Mouse (Mus musculus) c-Kit-positive CD71-positive TER-119-positive erythroid progenitor cells, embryonic 14.5 days (primary cell): ENCODE results near the gene Plpp2.

Source experiments
- DNase-seq: peaks from one replicate; pipeline ENCODE4 v3.0.0-alpha.2; 2013; ENCODE audit warnings: low spot score

The Plpp2 gene

DNA sequence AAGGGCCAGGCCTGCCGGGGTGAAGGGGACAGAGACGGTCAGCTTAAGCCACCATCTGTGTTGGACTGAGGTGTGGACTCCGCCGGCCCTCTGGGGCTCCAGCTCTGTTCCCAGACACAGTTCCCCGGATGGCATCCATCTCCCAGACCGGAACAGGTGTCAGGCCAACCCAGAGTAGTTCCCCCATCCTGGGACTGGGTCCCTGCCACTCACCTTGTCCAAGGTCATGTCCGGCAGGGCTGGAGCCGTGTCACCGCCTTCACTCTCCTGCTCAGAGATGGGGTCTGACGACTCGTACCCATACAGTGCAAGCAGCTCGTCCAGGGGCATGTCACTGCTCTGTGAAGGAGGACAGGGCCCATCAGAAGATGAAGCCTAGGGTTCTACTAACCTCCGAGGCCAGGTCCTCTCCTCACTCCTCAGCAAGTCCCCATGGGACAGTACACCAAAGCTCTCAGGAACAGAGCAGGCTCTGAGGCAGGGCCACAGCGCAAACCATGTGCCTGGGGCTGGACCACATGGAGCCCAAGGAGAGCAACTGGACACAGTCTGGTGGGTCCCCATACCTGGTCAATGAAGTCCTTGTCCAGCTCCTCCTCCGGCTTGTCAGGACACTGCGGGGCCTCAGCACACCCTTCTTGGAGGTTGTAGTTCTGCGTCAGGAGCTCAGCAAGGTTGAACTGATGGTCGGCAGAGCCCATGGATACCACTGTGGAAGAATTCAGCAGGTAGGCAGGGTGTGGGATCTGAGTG, 15.6 kb upstream of the Plpp2 start:
- DNase-seq: no peak

DNA sequence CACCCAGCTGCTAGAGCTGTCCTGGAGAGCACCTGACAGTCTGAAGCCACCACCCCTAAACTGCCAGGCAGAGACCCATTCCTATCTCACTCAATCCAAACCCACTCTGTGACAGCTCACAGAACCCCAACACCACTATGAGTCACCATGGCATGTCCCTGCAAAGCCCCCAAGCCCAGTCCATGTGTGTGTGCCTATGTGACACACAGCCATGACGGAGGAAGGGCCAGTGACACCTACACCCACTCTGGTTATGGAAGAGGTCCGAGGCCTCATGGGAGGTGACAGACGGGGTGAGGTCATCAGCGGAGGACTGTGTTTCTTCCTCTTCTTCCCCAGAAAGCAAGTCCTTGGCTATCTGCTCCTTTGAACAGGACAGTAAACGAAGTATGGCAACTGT, 14.9 kb upstream of the Plpp2 start:
- DNase-seq: no peak

- DNase-seq: no peak
Measured at GRCm38 (mm10) chr10:79547148-79547675, 13.6 kb upstream of the Plpp2 start.

- DNase-seq: no peak
Measured at GRCm38 (mm10) chr10:79546483-79546882, 12.9 kb upstream of the Plpp2 start.

DNA sequence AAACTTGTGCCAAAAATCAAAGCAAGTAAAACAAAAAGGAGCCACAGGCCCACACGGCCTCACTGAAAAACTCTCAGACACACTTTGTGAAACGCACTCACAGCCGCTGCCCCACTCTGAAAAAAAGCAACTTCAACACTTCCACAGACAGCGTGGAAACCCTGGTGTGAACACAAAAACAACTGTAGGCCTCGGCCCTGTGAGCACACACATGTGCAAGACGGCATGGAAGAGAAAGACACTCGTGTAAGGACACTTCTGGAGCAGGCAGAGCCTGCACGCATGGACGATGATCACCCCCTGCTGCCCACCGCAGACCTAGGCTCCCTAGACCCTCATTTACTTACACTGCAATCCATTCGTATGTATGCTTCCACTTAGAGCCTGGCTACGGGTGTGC, 12.3 kb upstream of the Plpp2 start:
- no peak for DNase-seq

DNA sequence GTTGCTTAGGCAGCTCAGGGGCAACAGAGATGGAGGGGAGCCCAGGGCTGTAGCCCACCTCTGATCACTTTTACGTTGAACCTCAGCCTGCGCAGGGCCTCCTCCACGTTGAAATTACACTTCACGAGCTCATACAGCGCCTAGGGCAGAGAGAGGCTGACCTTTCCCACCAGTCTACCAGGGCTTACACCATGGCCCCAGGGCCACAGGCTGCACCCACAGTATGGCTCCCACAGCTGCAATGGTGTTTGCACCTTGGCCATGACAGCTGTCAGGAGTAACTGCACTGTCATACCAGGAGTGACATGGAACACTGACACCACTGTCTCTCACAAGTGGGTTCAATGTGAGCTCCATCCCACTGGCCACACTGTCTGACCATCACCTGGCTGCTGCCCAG, 11.0 kb upstream of the Plpp2 start:
- no peak for DNase-seq

- DNase-seq: no peak
Measured at GRCm38 (mm10) chr10:79543884-79544597, 10.4 kb upstream of the Plpp2 start.

- no peak for DNase-seq
Measured at GRCm38 (mm10) chr10:79542171-79542570, 8.6 kb upstream of the Plpp2 start.

- no peak for DNase-seq
Measured at GRCm38 (mm10) chr10:79541522-79541921, 7.9 kb upstream of the Plpp2 start.

DNA sequence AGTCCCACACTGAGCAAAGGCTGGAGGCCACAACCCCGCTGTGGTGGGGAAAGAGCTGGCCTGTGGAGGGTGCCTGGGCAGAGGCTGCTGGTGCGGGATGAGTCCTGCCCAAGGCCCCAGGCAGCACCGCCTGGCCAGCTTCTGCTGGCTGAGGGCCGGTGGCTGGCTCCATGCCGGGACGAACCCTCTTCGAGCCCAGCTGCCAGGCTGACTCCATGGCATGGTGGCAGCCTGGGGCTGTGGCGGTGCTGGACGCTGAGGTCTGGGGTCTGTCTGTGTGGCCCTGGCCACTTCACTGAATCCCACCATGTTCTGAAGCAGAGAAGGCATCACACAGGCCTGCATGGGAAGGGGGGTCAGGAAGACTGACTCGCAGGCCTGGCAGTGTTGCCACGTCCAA, 7.2 kb upstream of the Plpp2 start:
- no peak for DNase-seq

- DNase-seq: no peak
Measured at GRCm38 (mm10) chr10:79539701-79540495, 6.3 kb upstream of the Plpp2 start.

GRCm38 (mm10) chr10:79538873-79539272, 5.3 kb upstream of the Plpp2 start:
- DNase-seq: no peak

DNA sequence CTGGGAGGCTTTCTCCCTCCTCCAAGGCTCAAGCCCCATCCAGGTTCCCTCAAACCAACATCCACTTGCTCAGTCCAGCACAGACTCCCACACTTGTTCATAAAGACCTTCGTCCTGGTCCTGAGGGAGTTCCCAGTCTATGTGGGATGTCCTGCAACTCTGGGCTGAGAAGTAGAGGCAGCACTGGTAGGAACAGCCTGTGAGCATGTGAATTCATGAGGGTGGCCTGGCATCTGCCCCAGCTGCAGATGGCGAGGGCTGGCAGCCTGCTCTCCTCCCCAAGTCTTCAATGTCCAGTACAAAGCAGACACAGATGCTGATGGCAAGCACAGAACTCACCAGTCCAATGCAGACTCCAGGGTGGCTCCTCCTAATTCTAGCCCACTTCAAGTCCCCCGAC, 4.7 kb upstream of the Plpp2 start:
- no peak for DNase-seq

DNA sequence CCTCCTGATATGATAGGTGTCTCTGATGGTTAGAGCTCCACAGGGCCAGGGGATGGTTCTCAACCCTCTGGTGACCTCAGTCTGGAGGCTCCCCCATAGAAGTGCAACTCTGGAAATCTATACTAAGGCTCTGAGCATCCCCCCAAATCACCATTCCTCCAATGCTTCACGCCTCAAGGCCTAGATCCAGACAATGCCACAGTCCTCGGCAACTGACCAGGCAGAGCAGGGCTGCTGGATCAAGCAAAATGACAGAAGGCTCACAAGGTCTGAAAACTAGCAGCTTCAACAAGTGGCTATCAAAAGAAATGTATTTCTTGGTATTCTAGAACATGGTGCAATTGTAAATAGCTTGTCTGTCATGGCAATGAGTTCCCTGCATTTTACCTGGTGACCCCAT, 4.2 kb upstream of the Plpp2 start:
- DNase-seq: no peak

DNA sequence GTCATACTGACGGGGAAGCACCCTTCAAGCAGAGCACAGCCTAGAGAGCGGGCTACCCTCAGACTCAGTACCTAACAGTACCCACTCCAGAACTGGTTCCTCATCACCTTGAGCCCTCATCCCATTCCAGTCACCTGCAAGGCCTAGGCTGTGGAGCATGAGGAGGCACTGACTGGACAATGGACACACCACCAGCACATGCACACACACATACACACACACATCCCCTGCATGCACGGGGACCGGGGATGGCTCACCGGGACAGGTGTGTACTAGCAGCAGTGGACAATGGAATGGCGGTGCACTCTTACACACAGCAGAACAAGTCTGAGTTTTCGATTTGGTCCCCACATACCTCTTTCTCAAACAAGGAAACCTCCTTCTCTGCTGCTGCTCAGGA, 3.7 kb upstream of the Plpp2 start:
- no peak for DNase-seq

DNA sequence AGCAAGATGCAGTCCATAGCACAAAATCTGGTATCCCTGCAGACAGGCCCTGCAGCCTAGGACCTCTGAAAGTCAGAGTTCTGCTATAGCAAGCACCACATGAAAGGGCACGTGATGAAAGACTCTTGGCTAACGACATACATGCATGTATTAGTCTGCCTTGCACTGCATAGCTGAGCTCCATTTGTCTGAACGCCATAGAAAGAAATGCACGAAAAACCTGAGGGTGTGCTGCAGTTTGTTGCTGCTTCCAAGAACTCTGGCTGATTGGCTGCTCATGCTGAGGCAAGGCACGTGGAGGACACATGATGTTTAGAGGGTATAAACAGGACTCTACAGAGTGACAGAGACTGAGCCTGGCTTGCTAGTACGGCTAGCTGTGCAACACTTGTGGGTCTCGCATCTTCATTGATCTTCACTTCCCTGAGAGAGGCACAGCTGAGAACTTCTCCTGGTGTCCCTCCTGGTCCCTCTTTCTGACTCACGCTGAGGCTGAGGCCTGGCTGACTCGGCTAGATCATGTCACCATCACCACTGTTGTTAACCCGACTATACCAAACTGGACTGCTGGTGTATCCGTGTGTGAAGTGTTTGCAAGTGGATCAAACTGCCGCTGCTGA, 3.0 kb upstream of the Plpp2 start:
- DNase-seq: no peak

DNA sequence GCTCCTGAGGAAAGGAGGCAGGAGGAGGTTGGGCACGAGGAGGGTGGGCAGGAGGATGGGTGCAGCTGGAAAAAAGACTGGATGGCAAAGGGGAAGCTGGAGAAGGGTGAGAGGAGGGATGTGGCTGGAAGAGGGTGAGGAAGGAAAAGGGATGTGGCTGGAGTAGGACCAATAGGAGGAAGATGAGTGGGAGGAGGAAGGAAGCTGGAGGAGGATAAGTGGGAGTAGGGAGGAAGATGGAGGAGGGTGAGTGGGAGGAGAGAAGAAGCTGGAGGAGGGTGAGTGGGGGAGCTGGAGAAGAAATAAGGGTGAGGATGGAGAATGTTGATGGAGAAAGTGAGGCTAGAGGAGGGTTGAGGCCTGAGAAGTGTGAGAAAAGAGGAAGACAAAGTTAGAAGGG, 1.8 kb upstream of the Plpp2 start:
- DNase-seq: no peak

- DNase-seq: no peak
Measured at GRCm38 (mm10) chr10:79534426-79534825, 830 bp upstream of the Plpp2 start.

DNA sequence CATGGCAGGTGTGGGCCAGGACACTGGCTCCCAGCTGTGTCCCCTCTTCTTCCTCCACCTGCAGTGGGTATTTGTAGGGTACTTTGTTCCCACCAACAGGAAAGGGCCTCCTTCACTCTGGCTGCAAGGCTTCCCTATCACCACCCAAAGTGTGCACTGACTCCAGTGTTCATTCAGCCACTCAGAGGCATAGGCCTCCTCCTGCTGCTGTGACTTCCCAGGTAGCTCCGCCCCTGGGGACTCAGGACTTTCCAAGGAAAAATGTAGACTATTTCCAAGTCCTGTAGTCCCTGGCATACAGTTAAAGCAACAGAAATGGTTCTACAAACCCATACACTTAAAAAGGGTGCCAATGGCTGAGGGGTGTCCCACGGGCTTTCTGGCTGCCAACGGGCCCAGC, 918 bp downstream of the Plpp2 start:
- DNase-seq: no peak

DNA sequence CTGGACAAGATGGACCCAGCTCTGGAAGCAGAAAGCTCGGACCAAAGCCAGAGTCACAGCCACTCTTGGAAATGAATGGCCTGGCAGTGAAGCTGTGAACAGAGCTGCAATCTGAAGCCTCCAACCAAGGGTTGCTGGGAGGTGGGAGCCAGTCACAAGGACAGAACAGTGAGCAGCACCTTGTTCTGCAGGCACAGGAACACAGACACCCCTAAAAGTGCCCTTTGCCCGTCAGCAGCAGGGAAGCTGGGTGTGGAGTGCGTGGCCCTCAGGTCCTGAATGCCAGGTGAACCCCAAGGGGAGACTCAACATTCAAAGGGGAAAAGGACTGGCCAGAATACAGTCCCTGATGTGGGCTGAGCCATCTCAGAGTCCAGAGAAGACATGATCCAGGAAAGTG, 2.0 kb downstream of the Plpp2 start:
- no peak for DNase-seq

DNA sequence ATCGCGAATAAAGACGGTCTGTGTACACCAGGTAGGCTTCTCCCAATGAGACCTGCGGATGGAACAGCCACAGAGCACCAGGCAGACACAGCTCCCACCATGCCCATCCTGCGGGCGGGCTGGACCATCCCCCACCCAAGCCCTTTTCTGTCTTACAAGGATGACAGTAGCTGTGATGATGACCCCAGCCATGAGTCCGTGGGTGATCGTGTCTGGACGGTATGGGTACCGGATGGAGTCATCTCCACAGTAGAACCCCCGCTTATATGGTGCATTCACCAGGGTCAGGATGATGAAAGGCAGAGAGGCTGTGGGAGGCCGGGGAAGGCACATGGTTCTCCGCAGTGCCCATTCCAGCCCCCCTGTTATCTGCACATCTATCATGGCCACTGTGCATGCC, 2.9 kb downstream of the Plpp2 start:
- DNase-seq: no peak

DNA sequence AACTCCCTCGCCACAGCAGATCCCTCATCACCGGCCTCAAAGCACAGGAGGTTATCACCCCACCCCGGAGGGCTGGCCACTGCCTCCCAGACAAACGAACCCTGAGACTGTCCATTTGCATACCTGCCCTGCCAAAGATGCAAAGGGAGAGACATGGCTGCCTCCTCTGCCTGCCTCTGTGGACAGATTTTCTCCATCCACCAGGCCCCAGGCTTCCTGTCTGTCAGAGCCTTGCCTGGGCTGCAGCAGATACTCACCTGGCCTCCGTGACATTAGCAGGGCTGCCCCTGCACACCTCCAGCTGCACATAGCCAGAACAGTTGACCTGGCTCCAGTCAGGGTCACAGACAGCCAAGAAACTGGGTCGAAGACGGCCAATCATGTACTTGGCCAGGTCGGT, 3.4 kb downstream of the Plpp2 start:
- no peak for DNase-seq
